Mouse (Mus musculus) midbrain, embryonic 15.5 days (tissue): ENCODE results near the gene Ice2. TPM values are rescaled to one million over a fixed set of nuclear protein-coding genes. Genes with fewer than 3 reads are reported as not detected.
A peak's percentile ranks its signal among the peaks of the same experiment; 100 is the strongest.

Experiments
- ATAC-seq: fragments of 200-750 bp; cut with Nextera tagmentation; replicated peaks from 2 replicates; pipeline ENCODE4 v1.8.0; 2017; ENCODE audit warnings: moderate TSS enrichment
- H3K27ac ChIP-seq: fragments of 300-500 bp; sonication (generic); 2 replicates; pipeline ENCODE4 v1.5.1; 2015; ENCODE audit warnings: mild to moderate bottlenecking, inconsistent platforms
- H3K27me3 ChIP-seq: fragments of 300-500 bp; sonication (generic); replicated peaks from 2 replicates; pipeline ENCODE4 v1.6.1; 2015; ENCODE audit warnings: inconsistent platforms
- H3K36me3 ChIP-seq: fragments of 300-500 bp; sonication (generic); replicated peaks from 2 replicates; pipeline ENCODE4 v1.6.1; 2015; ENCODE audit warnings: inconsistent platforms
- H3K4me1 ChIP-seq: fragments of 300-500 bp; sonication (generic); 2 replicates; pipeline ENCODE4 v1.6.1; 2015; ENCODE audit warnings: inconsistent platforms
- H3K4me2 ChIP-seq: fragments of 300-500 bp; sonication (generic); 2 replicates; pipeline ENCODE4 v1.6.1; 2015; ENCODE audit warnings: inconsistent platforms, mild to moderate bottlenecking, moderate library complexity
- H3K4me3 ChIP-seq: fragments of 300-500 bp; sonication (generic); 2 replicates; pipeline ENCODE4 v1.5.1; 2015; ENCODE audit warnings: mild to moderate bottlenecking, inconsistent platforms
- H3K9ac ChIP-seq: fragments of 300-500 bp; sonication (generic); 2 replicates; pipeline ENCODE4 v1.6.1; 2015; ENCODE audit warnings: mild to moderate bottlenecking, inconsistent platforms
- H3K9me3 ChIP-seq: fragments of 300-500 bp; sonication (generic); 2 replicates; pipeline ENCODE4 v1.6.1; 2016; ENCODE audit warnings: inconsistent platforms
- WGBS: fragments of 180-500 bp; shearing (Covaris S2); methylation state at CpG from one replicate; pipeline ENCODE4 v1.1.7; 2015; ENCODE audit warnings: mixed read lengths; 5-methylcytosine and 5-hydroxymethylcytosine counted together
- microRNA-seq: library from miRNA; unstranded; fragments of <30 nt; microRNA quantifications from one replicate; pipeline ENCODE4, GENCODE M21; 2016
- polyA plus RNA-seq: library from polyadenylated mRNA; unstranded; fragments of >200 nt; fragmentation: Nextera tagmentation; extraction: Ambion mirVana; gene quantifications from 2 replicates; pipeline ENCODE4 v1.2.1, GENCODE M21; 2015

Gene Ice2
- polyA plus RNA-seq, 1 experiment from 2014 or later: 11.0 TPM

GRCm38 (mm10) chr9:69467310-69467939 is 69.7 kb downstream of the Ice2 start:
- no peak for ATAC-seq
- no peak overlapping the region for H3K9ac ChIP-seq
- no peaks in the 10 kb centered on the region for H3K36me3 ChIP-seq
- WGBS: 71% methylated on average over 10 of the region's 10 CpGs
- H3K4me3 ChIP-seq: no peak overlapping the region
- no peak overlapping the region for H3K27ac ChIP-seq
- H3K4me1 ChIP-seq: peaks cover 24% of the 10 kb centered on the region
- no peaks in the 10 kb centered on the region for H3K9me3 ChIP-seq
- H3K4me2 ChIP-seq: no peak overlapping the region
- no peaks in the 10 kb centered on the region for H3K27me3 ChIP-seq

GRCm38 (mm10) chr9:69468991-69469390 is 71.3 kb downstream of the Ice2 start:
- no peaks in the 10 kb centered on the region for H3K9me3 ChIP-seq
- no peaks in the 10 kb centered on the region; the same call in 1 of the 2 replicates for H3K27me3 ChIP-seq
- H3K36me3 ChIP-seq: no peaks in the 10 kb centered on the region
- 9% methylated on average over 9 of the region's 9 CpGs for WGBS
- H3K9ac ChIP-seq: no peak overlapping the region
- no peak overlapping the region for H3K4me3 ChIP-seq
- no peak overlapping the region for H3K27ac ChIP-seq
- peak; percentile 66; the same call in 1 of the 2 replicates for ATAC-seq
- H3K4me1 ChIP-seq: peaks cover 24% of the 10 kb centered on the region
- H3K4me2 ChIP-seq: peak overlapping the region; percentile 14; the same call in 1 of the 2 replicates

GRCm38 (mm10) chr9:69470362-69470761 is 72.7 kb downstream of the Ice2 start:
- peaks cover 24% of the 10 kb centered on the region for H3K4me1 ChIP-seq
- no peaks in the 10 kb centered on the region for H3K36me3 ChIP-seq
- no peak overlapping the region for H3K4me2 ChIP-seq
- no peak overlapping the region for H3K27ac ChIP-seq
- WGBS: 71% methylated on average over 5 of the region's 5 CpGs
- no peaks in the 10 kb centered on the region for H3K9me3 ChIP-seq
- no peak overlapping the region for H3K9ac ChIP-seq
- H3K27me3 ChIP-seq: no peaks in the 10 kb centered on the region; the same call in 1 of the 2 replicates
- no peak overlapping the region for H3K4me3 ChIP-seq
- ATAC-seq: no peak

GRCm38 (mm10) chr9:69470921-69471320 is 73.2 kb downstream of the Ice2 start:
- Histone ChIP-seq H3K4me3 (no peak overlapping the region), H3K27me3 (no peaks in the 10 kb centered on the region; the same call in 1 of the 2 replicates), H3K4me1 (peaks cover 24% of the 10 kb centered on the region), H3K9ac (no peak overlapping the region), H3K4me2 (no peak overlapping the region), H3K27ac (no peak overlapping the region), H3K36me3 (no peaks in the 10 kb centered on the region), H3K9me3 (no peaks in the 10 kb centered on the region)
- 26% methylated on average over 6 of the region's 6 CpGs for WGBS
- no peak for ATAC-seq

- Histone ChIP-seq H3K4me1 (peaks cover 24% of the 10 kb centered on the region), H3K9ac (no peak overlapping the region), H3K4me2 (no peak overlapping the region), H3K36me3 (no peaks in the 10 kb centered on the region), H3K27me3 (no peaks in the 10 kb centered on the region; the same call in 1 of the 2 replicates), H3K9me3 (no peaks in the 10 kb centered on the region), H3K4me3 (no peak overlapping the region), H3K27ac (no peak overlapping the region)
- no peak for ATAC-seq
- WGBS: 84% methylated on average over 6 of the region's 6 CpGs
Measured at GRCm38 (mm10) chr9:69472724-69473123, 75.0 kb downstream of the Ice2 start.

GRCm38 (mm10) chr9:69475873-69476272 is 78.2 kb downstream of the Ice2 start:
- H3K27ac ChIP-seq: no peak overlapping the region
- H3K9ac ChIP-seq: no peak overlapping the region
- 89% methylated on average over 6 of the region's 6 CpGs for WGBS
- H3K9me3 ChIP-seq: no peaks in the 10 kb centered on the region
- no peaks in the 10 kb centered on the region; the same call in 1 of the 2 replicates for H3K27me3 ChIP-seq
- no peaks in the 10 kb centered on the region for H3K36me3 ChIP-seq
- no peak for ATAC-seq
- no peak overlapping the region for H3K4me2 ChIP-seq
- H3K4me3 ChIP-seq: no peak overlapping the region
- H3K4me1 ChIP-seq: peaks cover 7% of the 10 kb centered on the region

- H3K9ac ChIP-seq: no peak overlapping the region
- no peaks in the 10 kb centered on the region; the same call in 1 of the 2 replicates for H3K27me3 ChIP-seq
- no peak overlapping the region for H3K4me2 ChIP-seq
- peaks cover under 1% of the 10 kb centered on the region; the same call in 1 of the 2 replicates for H3K4me1 ChIP-seq
- no peak overlapping the region for H3K27ac ChIP-seq
- H3K36me3 ChIP-seq: no peaks in the 10 kb centered on the region
- H3K9me3 ChIP-seq: no peaks in the 10 kb centered on the region
- no peak overlapping the region for H3K4me3 ChIP-seq
- ATAC-seq: no peak
- 65% methylated on average over 14 of the region's 14 CpGs for WGBS
Measured at GRCm38 (mm10) chr9:69477195-69477823, 79.6 kb downstream of the Ice2 start.

- WGBS: 74% methylated on average over 6 of the region's 6 CpGs
Measured at GRCm38 (mm10) chr9:69477824-69478222, 80.1 kb downstream of the Ice2 start.

GRCm38 (mm10) chr9:69480344-69480743 is 82.6 kb downstream of the Ice2 start:
- H3K9ac ChIP-seq: no peak overlapping the region
- H3K27ac ChIP-seq: no peak overlapping the region
- no peaks in the 10 kb centered on the region for H3K27me3 ChIP-seq
- H3K4me2 ChIP-seq: no peak overlapping the region
- H3K36me3 ChIP-seq: no peaks in the 10 kb centered on the region
- H3K4me3 ChIP-seq: no peak overlapping the region
- H3K9me3 ChIP-seq: no peaks in the 10 kb centered on the region
- H3K4me1 ChIP-seq: peaks cover 8% of the 10 kb centered on the region
- 0% methylated on average over 1 of the region's 1 CpGs for WGBS
- peak; percentile 70 for ATAC-seq

More at GRCm38 (mm10) chr9:69477824-69478222, 80.1 kb downstream of the Ice2 start:
- Histone ChIP-seq H3K9ac (no peak overlapping the region), H3K4me1 (peaks cover 1% of the 10 kb centered on the region; the same call in 1 of the 2 replicates), H3K4me3 (no peak overlapping the region), H3K36me3 (no peaks in the 10 kb centered on the region), H3K4me2 (no peak overlapping the region), H3K9me3 (no peaks in the 10 kb centered on the region), H3K27me3 (no peaks in the 10 kb centered on the region; the same call in 1 of the 2 replicates), H3K27ac (no peak overlapping the region)
- ATAC-seq: no peak

Small RNA genes lying within 50 kb of the gene (microRNA-seq; reads per million reads assigned to microRNA genes)
- 0.74 reads per million for gene Mir3109

Other genes starting within 250 kb of the Ice2 start
- gene Anxa2, start 55.7 kb downstream of the Ice2 start, polyA plus RNA-seq: 123 and 142 TPM in 2 replicates